Mouse (Mus musculus): ENCODE results near the gene Mettl17. TPM values are rescaled to one million over a fixed set of nuclear protein-coding genes. Genes with fewer than 3 reads are reported as not detected.

Gene Mettl17
- polyA plus RNA-seq, 1 experiment from 2014 or later: 19.6 TPM

GRCm38 (mm10) chr14:51939005-51939404 is 54.4 kb downstream of the Mettl17 start:
- Histone ChIP-seq H3K36me3 (no peaks in the 10 kb centered on the region), H3K4me1 (peaks cover 18% of the 10 kb centered on the region), H3K4me3 (no peak overlapping the region), H3K9ac (no peak overlapping the region), H3K9me3 (replicated peaks) (peaks cover 9% of the 10 kb centered on the region; the same call in 1 of the 2 replicates), H3K27me3 (replicated peaks) (no peaks in the 10 kb centered on the region), H3K27ac (no peak overlapping the region), H3K4me2 (no peak overlapping the region)
- 75% methylated on average over 9 of the region's 9 CpGs for WGBS (ENCODE audit: insufficient replicate concordance)
- ATAC-seq: no peak

DNA sequence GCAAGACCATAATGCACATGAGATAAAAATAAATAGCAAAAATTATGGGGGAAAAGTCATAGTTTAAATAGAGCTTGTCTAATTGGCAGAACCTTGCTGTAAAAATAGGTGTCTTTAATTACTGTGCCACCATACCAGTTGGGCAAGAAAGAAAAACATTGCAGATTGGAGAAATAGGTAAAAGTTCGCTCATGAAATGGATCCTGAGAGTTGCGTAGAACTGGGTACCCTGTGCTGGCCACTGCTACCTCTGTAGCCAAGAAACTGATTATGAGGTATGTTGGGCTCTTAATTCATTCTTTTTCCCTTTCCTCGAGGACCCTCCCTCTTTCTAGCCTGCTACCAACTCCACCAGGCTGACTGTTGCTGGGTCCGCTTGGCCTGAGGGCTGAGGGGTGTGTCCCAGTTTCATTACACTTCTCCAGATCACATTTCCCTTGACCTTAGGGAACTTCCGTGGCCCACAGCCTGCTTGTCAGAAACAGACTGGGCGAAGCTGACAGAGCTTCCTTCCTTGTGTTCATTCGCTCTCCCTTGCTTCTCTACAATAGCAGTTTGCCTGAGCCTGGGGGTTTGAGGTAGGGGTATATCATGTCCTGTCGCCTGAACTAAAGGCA is 56.4 kb downstream of the Mettl17 start:
- peaks cover 18% of the 10 kb centered on the region for H3K4me1 ChIP-seq
- no peak overlapping the region for H3K27ac ChIP-seq
- H3K9ac ChIP-seq: no peak overlapping the region
- no peak for ATAC-seq
- peak overlapping the region; percentile 0; the same call in 1 of the 2 replicates for H3K4me2 ChIP-seq
- no peaks in the 10 kb centered on the region for H3K27me3 ChIP-seq (replicated peaks)
- H3K36me3 ChIP-seq: no peaks in the 10 kb centered on the region
- no peak overlapping the region for H3K4me3 ChIP-seq
- 35% methylated on average over 8 of the region's 8 CpGs for WGBS (ENCODE audit: insufficient replicate concordance)
- H3K9me3 ChIP-seq (replicated peaks): 0 out of 2 replicates have a peak, but pooled peaks cover 6% of the 10 kb centered on the region

- Histone ChIP-seq H3K4me3 (no peak overlapping the region), H3K4me2 (peak overlapping the region; percentile 0; the same call in 1 of the 2 replicates), H3K9me3 (replicated peaks) (0 out of 2 replicates have a peak, but pooled peaks cover 6% of the 10 kb centered on the region), H3K27me3 (replicated peaks) (no peaks in the 10 kb centered on the region), H3K9ac (no peak overlapping the region), H3K27ac (no peak overlapping the region), H3K36me3 (no peaks in the 10 kb centered on the region), H3K4me1 (peaks cover 18% of the 10 kb centered on the region)
- 53% methylated on average over 9 of the region's 9 CpGs for WGBS (ENCODE audit: insufficient replicate concordance)
- ATAC-seq: no peak
Observed at GRCm38 (mm10) chr14:51941577-51941976, 56.9 kb downstream of the Mettl17 start.

- ATAC-seq: no peak
- WGBS (ENCODE audit: insufficient replicate concordance): 29% methylated on average over 7 of the region's 7 CpGs
- Histone ChIP-seq H3K27me3 (replicated peaks) (no peaks in the 10 kb centered on the region), H3K9me3 (replicated peaks) (0 out of 2 replicates have a peak, but pooled peaks cover 6% of the 10 kb centered on the region), H3K27ac (no peak overlapping the region), H3K36me3 (no peaks in the 10 kb centered on the region), H3K4me2 (no peak overlapping the region), H3K4me3 (no peak overlapping the region), H3K9ac (no peak overlapping the region), H3K4me1 (peaks cover 18% of the 10 kb centered on the region)
Observed at GRCm38 (mm10) chr14:51942236-51942635, 57.6 kb downstream of the Mettl17 start.

Small RNA genes within 50 kb of the gene (microRNA-seq; reads per million reads assigned to microRNA genes)
- gene Gm27375: not detected

Other genes with a start within 250 kb of the Mettl17 start
- not detected in 2 replicates for gene Gm4181, start 249.2 kb upstream of the Mettl17 start, polyA plus RNA-seq (2016; fragmentation: Nextera tagmentation; extraction: Ambion mirVana)
- gene Gm17079, start 189.4 kb upstream of the Mettl17 start, polyA plus RNA-seq (2016; fragmentation: Nextera tagmentation; extraction: Ambion mirVana): not detected in 2 replicates
- not detected in 2 replicates for gene Gm5800, start 167.7 kb upstream of the Mettl17 start, polyA plus RNA-seq (2016; fragmentation: Nextera tagmentation; extraction: Ambion mirVana)
- gene Ang4, start 111.3 kb upstream of the Mettl17 start, polyA plus RNA-seq (2016; fragmentation: Nextera tagmentation; extraction: Ambion mirVana): not detected in 2 replicates
- gene AY358078, start 84.8 kb upstream of the Mettl17 start, polyA plus RNA-seq (2016; fragmentation: Nextera tagmentation; extraction: Ambion mirVana): not detected in 2 replicates
- gene Ear6, start 31.1 kb upstream of the Mettl17 start, polyA plus RNA-seq (2016; fragmentation: Nextera tagmentation; extraction: Ambion mirVana): 3.6 and 12.0 TPM in 2 replicates
- gene Slc39a2, start 8.0 kb downstream of the Mettl17 start, polyA plus RNA-seq (2016; fragmentation: Nextera tagmentation; extraction: Ambion mirVana): 0.06 and 0.11 TPM in 2 replicates
- gene Ndrg2, start 29.3 kb downstream of the Mettl17 start, polyA plus RNA-seq (2016; fragmentation: Nextera tagmentation; extraction: Ambion mirVana): 17.0 and 17.3 TPM in 2 replicates
- gene Tppp2, start 33.6 kb downstream of the Mettl17 start, polyA plus RNA-seq (2016; fragmentation: Nextera tagmentation; extraction: Ambion mirVana): not detected in 2 replicates
- not detected in 2 replicates for gene Rnase13, start 37.9 kb downstream of the Mettl17 start, polyA plus RNA-seq (2016; fragmentation: Nextera tagmentation; extraction: Ambion mirVana)
- 34.8 and 40.1 TPM in 2 replicates for gene Arhgef40, start 99.9 kb downstream of the Mettl17 start, polyA plus RNA-seq (2016; fragmentation: Nextera tagmentation; extraction: Ambion mirVana)
- gene Tmem253, start 130.8 kb downstream of the Mettl17 start, polyA plus RNA-seq (2016; fragmentation: Nextera tagmentation; extraction: Ambion mirVana): 0.32 and 0.39 TPM in 2 replicates
- gene Zfp219, start 135.9 kb downstream of the Mettl17 start, polyA plus RNA-seq (2016; fragmentation: Nextera tagmentation; extraction: Ambion mirVana): 15.3 and 15.8 TPM in 2 replicates
- not detected in 2 replicates for gene Olfr221, start 157.6 kb downstream of the Mettl17 start, polyA plus RNA-seq (2016; fragmentation: Nextera tagmentation; extraction: Ambion mirVana)
- 438 and 448 TPM in 2 replicates for gene Hnrnpc, start 219.2 kb downstream of the Mettl17 start, polyA plus RNA-seq (2016; fragmentation: Nextera tagmentation; extraction: Ambion mirVana)
- gene Rpgrip1, start 225.9 kb downstream of the Mettl17 start, polyA plus RNA-seq (2016; fragmentation: Nextera tagmentation; extraction: Ambion mirVana): 58.2 and 62.1 TPM in 2 replicates